Mouse (Mus musculus) midbrain, embryonic 11.5 days (tissue): ENCODE results near the gene Gm47996. TPM values are rescaled to one million over a fixed set of nuclear protein-coding genes. Genes with fewer than 3 reads are reported as not detected.
"Not testable (repeated sequence)": the region's sequence is repeated elsewhere in the genome, so short reads cannot be mapped to it uniquely, and the experiment has no call there.

Experiments
- ATAC-seq: fragments of 200-750 bp; cut with Nextera tagmentation; 2 replicates; pipeline ENCODE4 v1.8.0; 2017; ENCODE audit warnings: moderate TSS enrichment, moderate library complexity; ENCODE audit not compliant: low FRiP score
- DNase-seq: peaks from one replicate; pipeline ENCODE4 v3.0.0; 2015; ENCODE audit warnings: low spot score; ENCODE audit errors: missing footprints
- H3K27ac ChIP-seq: fragments of 300-500 bp; sonication (generic); 2 replicates; pipeline ENCODE4 v1.5.1; 2014; ENCODE audit warnings: low read depth, low read length
- H3K27me3 ChIP-seq: fragments of 300-500 bp; sonication (generic); 2 replicates; pipeline ENCODE4 v1.6.1; 2014; ENCODE audit warnings: mild to moderate bottlenecking, low read length, moderate library complexity, mixed read lengths; ENCODE audit not compliant: control insufficient read depth, insufficient read depth
- H3K36me3 ChIP-seq: fragments of 300-500 bp; sonication (generic); 2 replicates; pipeline ENCODE4 v1.6.1; 2014; ENCODE audit warnings: mild to moderate bottlenecking, low read length, moderate library complexity, mixed read lengths; ENCODE audit not compliant: control insufficient read depth, insufficient read depth
- H3K4me1 ChIP-seq: fragments of 300-500 bp; sonication (generic); 2 replicates; pipeline ENCODE4 v1.6.1; 2014; ENCODE audit warnings: low read length; ENCODE audit not compliant: control insufficient read depth, insufficient read depth
- H3K4me2 ChIP-seq: fragments of 300-500 bp; sonication (generic); 2 replicates; pipeline ENCODE4 v1.6.1; 2014; ENCODE audit warnings: mild to moderate bottlenecking, moderate library complexity
- H3K4me3 ChIP-seq: fragments of 300-500 bp; sonication (generic); 2 replicates; pipeline ENCODE4 v1.5.1; 2014; ENCODE audit warnings: low read depth, low read length
- H3K9ac ChIP-seq: fragments of 300-500 bp; sonication (generic); 2 replicates; pipeline ENCODE4 v1.6.1; 2014; ENCODE audit warnings: low read length
- H3K9me3 ChIP-seq: fragments of 300-500 bp; sonication (generic); 2 replicates; pipeline ENCODE4 v1.6.1; 2016; ENCODE audit warnings: low read length; ENCODE audit not compliant: control insufficient read depth
- WGBS: fragments of 180-500 bp; shearing (Covaris S2); extraction: QIAGEN DNeasy Blood & Tissue Kit; methylation state at CpG from one replicate; pipeline ENCODE4 v1.1.7; 2014; 5-methylcytosine and 5-hydroxymethylcytosine counted together
- polyA plus RNA-seq: library from polyadenylated mRNA; unstranded; fragments of >200 nt; fragmentation: Nextera tagmentation; extraction: Ambion mirVana; gene quantifications from 2 replicates; pipeline ENCODE4 v1.2.1, GENCODE M21; 2014

The Gm47996 gene
- polyA plus RNA-seq, 1 experiment from 2014 or later, result not detected

GRCm38 (mm10) chr1:151198120-151198519, 11.8 kb upstream of the Gm47996 start, which contains the start of gene Gm47995:
TSS of gene Gm47995 (plus strand) at chr1:151198448.
- DNase-seq, H3K4me1 ChIP-seq, H3K4me3 ChIP-seq, H3K27ac ChIP-seq, H3K4me2 ChIP-seq, H3K9ac ChIP-seq, H3K27me3 ChIP-seq, H3K9me3 ChIP-seq, H3K36me3 ChIP-seq, ATAC-seq: not testable (repeated sequence)
- WGBS, result 94% methylated on average over 2 of the region's 4 CpGs

DNA sequence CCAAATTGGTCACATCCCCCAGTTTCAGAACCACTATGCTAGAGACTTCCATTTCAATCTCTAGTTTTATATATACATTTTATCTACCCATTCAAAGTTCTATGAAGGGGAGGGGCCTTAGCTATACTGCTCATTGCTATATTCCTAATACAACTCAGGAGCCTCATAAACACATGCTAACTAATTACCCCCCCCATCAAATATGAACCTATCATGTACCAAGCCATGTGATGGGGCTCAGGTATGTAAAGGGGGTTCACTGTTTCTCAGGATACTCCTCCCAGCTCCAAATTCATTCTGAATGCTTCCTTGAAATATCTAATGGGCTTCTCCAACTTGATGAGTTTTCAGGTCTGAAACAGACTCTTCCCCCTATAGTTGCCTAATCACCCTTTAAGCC, 9.3 kb upstream of the Gm47996 start:
- H3K27ac ChIP-seq, ATAC-seq, H3K4me3 ChIP-seq, H3K9ac ChIP-seq, H3K36me3 ChIP-seq, H3K27me3 ChIP-seq, H3K9me3 ChIP-seq, H3K4me2 ChIP-seq, H3K4me1 ChIP-seq, DNase-seq: not testable (repeated sequence)

- not testable (repeated sequence) for DNase-seq, H3K9ac ChIP-seq, H3K27ac ChIP-seq, H3K9me3 ChIP-seq, H3K27me3 ChIP-seq, H3K4me3 ChIP-seq, ATAC-seq, H3K4me1 ChIP-seq, H3K36me3 ChIP-seq, H3K4me2 ChIP-seq
- WGBS, result 79% methylated on average over 3 of the region's 5 CpGs
Observed at GRCm38 (mm10) chr1:151202771-151203170, 7.2 kb upstream of the Gm47996 start.

GRCm38 (mm10) chr1:151203818-151204217, 6.1 kb upstream of the Gm47996 start, which contains the start of gene 3110040M04Rik:
TSS of gene 3110040M04Rik (plus strand) at chr1:151204121.
- not testable (repeated sequence) for H3K4me2 ChIP-seq, H3K4me1 ChIP-seq, ATAC-seq, H3K9me3 ChIP-seq, H3K27me3 ChIP-seq, H3K27ac ChIP-seq, DNase-seq, H3K4me3 ChIP-seq, H3K9ac ChIP-seq, H3K36me3 ChIP-seq
- WGBS, result no CpG with 5 or more reads among the region's 6 CpGs

DNA sequence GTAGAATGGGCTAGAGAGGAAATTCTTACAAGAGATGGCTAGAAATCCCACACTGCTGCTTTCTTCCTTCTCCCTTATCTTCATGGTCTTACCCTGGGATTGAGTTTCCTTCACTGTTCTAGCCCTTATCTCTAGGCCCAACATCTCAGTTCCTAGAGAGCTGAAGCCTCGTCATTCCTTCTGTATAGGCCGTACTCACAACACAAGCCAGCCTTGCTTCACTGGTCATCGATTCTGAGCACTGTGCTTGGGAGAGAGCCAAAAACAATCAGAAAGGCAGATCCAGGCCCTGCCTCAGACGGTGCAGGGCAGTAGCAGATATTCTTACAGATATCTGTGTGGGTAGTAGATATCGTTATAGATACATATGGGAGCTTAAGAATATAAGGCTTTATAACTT, 1.4 kb upstream of the Gm47996 start:
- WGBS, result 76% methylated on average over 3 of the region's 5 CpGs
- not testable (repeated sequence) for H3K27me3 ChIP-seq, DNase-seq, H3K4me3 ChIP-seq, H3K36me3 ChIP-seq, H3K4me1 ChIP-seq, H3K9me3 ChIP-seq, H3K27ac ChIP-seq, H3K4me2 ChIP-seq, ATAC-seq, H3K9ac ChIP-seq

- not testable (repeated sequence) for ATAC-seq, H3K27me3 ChIP-seq, DNase-seq, H3K4me3 ChIP-seq, H3K9ac ChIP-seq, H3K4me2 ChIP-seq, H3K36me3 ChIP-seq, H3K27ac ChIP-seq, H3K9me3 ChIP-seq, H3K4me1 ChIP-seq
Observed at GRCm38 (mm10) chr1:151208944-151209343, 987 bp upstream of the Gm47996 start.

DNA sequence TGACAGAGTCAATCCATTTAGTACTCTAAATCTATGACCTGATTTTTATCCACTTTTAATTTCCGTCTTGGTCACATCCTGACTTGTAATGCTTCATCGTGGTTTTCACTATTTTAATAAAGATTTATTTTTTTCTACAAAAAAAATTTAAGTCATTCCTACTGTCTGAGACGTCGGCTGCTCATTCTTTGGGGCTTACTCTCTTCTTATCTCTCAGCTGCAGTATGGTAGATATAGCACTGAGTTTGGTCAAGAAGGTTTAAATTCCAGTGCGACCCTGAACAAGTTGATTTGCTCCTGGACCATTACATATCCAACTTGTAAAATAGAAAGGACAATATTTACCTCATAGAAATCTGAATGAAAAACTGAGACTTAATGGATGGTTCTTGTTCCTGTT, 1.7 kb downstream of the Gm47996 start:
- 96% methylated on average over 5 of the region's 5 CpGs for WGBS
- H3K4me3 ChIP-seq, H3K9me3 ChIP-seq, H3K36me3 ChIP-seq, H3K4me1 ChIP-seq, ATAC-seq, H3K9ac ChIP-seq, DNase-seq, H3K4me2 ChIP-seq, H3K27ac ChIP-seq, H3K27me3 ChIP-seq: not testable (repeated sequence)

DNA sequence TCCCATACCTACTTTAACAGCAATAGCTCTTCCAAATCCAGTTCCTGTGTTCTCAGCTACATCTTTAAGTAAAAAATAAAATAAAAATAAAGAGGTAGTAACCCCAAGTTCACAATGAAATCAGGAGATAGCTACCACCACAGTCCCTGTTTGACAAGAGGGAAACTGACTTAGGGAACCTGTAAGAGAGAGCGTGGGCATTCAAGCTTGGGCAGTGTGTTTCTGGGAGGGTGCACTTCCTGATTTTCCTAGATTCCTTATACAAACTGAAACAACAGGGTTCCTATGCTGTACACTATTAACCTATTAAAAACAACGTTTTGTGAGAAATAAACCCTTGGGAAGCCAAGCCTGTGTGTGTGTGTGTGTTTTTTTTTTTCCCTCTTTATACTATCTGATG, 4.9 kb downstream of the Gm47996 start:
- no peak for ATAC-seq

GRCm38 (mm10) chr1:151215985-151216384, 6.1 kb downstream of the Gm47996 start:
- 86% methylated on average over 1 of the region's 1 CpGs for WGBS
- H3K27me3 ChIP-seq, result no peaks in the 10 kb centered on the region
- DNase-seq, result no peak

More for the DNA sequence above, 4.9 kb downstream of the Gm47996 start:
- no peaks in the 10 kb centered on the region for H3K4me1 ChIP-seq
- no peak overlapping the region for H3K4me3 ChIP-seq
- H3K4me2 ChIP-seq, result no peak overlapping the region
- H3K27me3 ChIP-seq, result no peaks in the 10 kb centered on the region
- no peak overlapping the region for H3K27ac ChIP-seq
- WGBS, result 73% methylated on average over 2 of the region's 2 CpGs
- H3K36me3 ChIP-seq, result no peaks in the 10 kb centered on the region
- DNase-seq, result no peak
- H3K9me3 ChIP-seq, result no peaks in the 10 kb centered on the region
- no peak overlapping the region for H3K9ac ChIP-seq

GRCm38 (mm10) chr1:151216417-151216816, 6.5 kb downstream of the Gm47996 start:
- H3K4me3 ChIP-seq, result no peak overlapping the region
- ATAC-seq, result no peak
- WGBS, result 54% methylated on average over 3 of the region's 3 CpGs
- H3K36me3 ChIP-seq, result no peaks in the 10 kb centered on the region
- no peaks in the 10 kb centered on the region for H3K27me3 ChIP-seq
- no peak overlapping the region for H3K27ac ChIP-seq
- H3K4me2 ChIP-seq, result no peak overlapping the region
- no peaks in the 10 kb centered on the region for H3K9me3 ChIP-seq
- no peak overlapping the region for H3K9ac ChIP-seq
- no peak for DNase-seq
- H3K4me1 ChIP-seq, result no peaks in the 10 kb centered on the region

More at GRCm38 (mm10) chr1:151215985-151216384, 6.1 kb downstream of the Gm47996 start:
- no peaks in the 10 kb centered on the region for H3K9me3 ChIP-seq
- H3K4me1 ChIP-seq, result no peaks in the 10 kb centered on the region
- ATAC-seq, result no peak
- no peak overlapping the region for H3K4me3 ChIP-seq
- no peak overlapping the region for H3K9ac ChIP-seq
- H3K4me2 ChIP-seq, result no peak overlapping the region
- no peak overlapping the region for H3K27ac ChIP-seq
- H3K36me3 ChIP-seq, result no peaks in the 10 kb centered on the region
